Mouse (Mus musculus): Measurements from ENCODE around the gene Gm973. TPM values are rescaled to one million over a fixed set of nuclear protein-coding genes. Genes with fewer than 3 reads are reported as not detected.

Gm973 gene
- polyA plus RNA-seq, 2 experiments = 2.1 to 2.8 TPM

DNA sequence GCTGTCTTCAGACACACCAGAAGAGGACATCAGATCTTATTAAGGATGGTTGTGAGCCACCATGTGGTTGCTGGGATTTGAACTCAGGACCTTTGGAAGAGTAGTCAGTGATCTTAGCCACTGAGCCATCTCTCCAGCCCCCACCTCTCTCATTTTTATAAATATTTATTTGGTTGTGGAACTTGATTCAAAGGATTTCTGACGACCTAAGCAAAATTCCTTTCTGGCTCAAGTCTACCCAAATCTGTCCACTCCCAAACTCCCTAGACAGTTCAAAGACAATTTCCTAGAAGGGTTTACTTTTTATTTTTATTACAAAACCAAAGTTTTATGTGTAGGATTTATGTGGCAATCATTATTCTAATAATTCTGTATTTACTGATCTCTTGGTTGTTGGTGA, 73.2 kb downstream of the Gm973 start:
- WGBS = 45% methylated on average over 1 of the region's 1 CpGs
- Histone ChIP-seq H3K36me3 (ENCODE audit: control insufficient read depth, insufficient read depth, low read length) (no peaks in the 10 kb centered on the region), H3K27me3 (ENCODE audit: control insufficient read depth, insufficient read depth, low read length) (peaks cover 10% of the 10 kb centered on the region; the same call in 1 of the 2 replicates), H3K4me2 (replicated peaks; ENCODE audit: low read depth, low read length, severe bottlenecking) (no peak overlapping the region), H3K27ac (replicated peaks; ENCODE audit: low read depth, low read length) (no peak overlapping the region), H3K9ac (ENCODE audit: low read depth, low read length, severe bottlenecking) (no peak overlapping the region), H3K4me3 (replicated peaks; ENCODE audit: low read length) (no peak overlapping the region), H3K9me3 (ENCODE audit: control insufficient read depth, low read length) (no peaks in the 10 kb centered on the region), H3K4me1 (ENCODE audit: control insufficient read depth, insufficient read depth, low read length) (peaks cover 17% of the 10 kb centered on the region)
- ATAC-seq (ENCODE audit: low FRiP score, low read depth) = no peak
- no peak for DNase-seq (ENCODE audit: low spot score)
- no peak for TF ChIP-seq POLR2A (IDR thresholded peaks at IDR 0.05; ENCODE audit: borderline replicate concordance, extremely low read depth, insufficient read depth, insufficient read length)

DNA sequence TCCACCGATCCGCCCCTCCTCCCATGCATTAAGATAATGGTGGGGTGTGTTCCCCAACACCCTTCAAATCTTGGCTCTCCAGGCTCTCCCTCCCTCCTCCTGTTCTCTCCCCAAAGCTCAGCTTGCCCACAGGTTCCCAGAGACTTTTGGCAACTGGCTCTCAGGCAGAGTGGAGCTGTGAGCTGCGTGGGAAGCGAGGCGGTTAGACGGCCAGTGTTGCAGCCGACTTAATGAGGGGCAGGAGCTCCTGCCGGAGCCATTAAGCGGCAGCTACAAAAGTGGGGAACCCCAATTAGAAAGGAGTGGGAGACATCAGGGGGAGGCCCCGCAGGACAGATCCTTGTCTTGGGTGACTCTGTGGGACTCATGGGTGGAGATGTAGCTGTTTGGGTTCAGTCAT, 76.3 kb downstream of the Gm973 start:
- ATAC-seq (ENCODE audit: low FRiP score, low read depth) (no peak), DNase-seq (ENCODE audit: low spot score) (no peak)
- no peak overlapping the region for H3K4me3 ChIP-seq (replicated peaks; ENCODE audit: low read length)
- TF ChIP-seq POLR2A (IDR thresholded peaks at IDR 0.05; ENCODE audit: borderline replicate concordance, extremely low read depth, insufficient read depth, insufficient read length) = no peak
- WGBS = 9% methylated on average over 10 of the region's 10 CpGs
- H3K4me1 ChIP-seq (ENCODE audit: control insufficient read depth, insufficient read depth, low read length) = peaks cover 16% of the 10 kb centered on the region
- H3K27me3 ChIP-seq (ENCODE audit: control insufficient read depth, insufficient read depth, low read length) = peaks cover 10% of the 10 kb centered on the region; the same call in 1 of the 2 replicates
- no peaks in the 10 kb centered on the region for H3K9me3 ChIP-seq (ENCODE audit: control insufficient read depth, low read length)
- 0 out of 2 replicates have a peak overlapping the region, but pooled peaks have one; percentile 15 for H3K4me2 ChIP-seq (replicated peaks; ENCODE audit: low read depth, low read length, severe bottlenecking)
- H3K36me3 ChIP-seq (ENCODE audit: control insufficient read depth, insufficient read depth, low read length) = no peaks in the 10 kb centered on the region
- H3K9ac ChIP-seq (ENCODE audit: low read depth, low read length, severe bottlenecking) = no peak overlapping the region
- no peak overlapping the region for H3K27ac ChIP-seq (replicated peaks; ENCODE audit: low read depth, low read length)

DNA sequence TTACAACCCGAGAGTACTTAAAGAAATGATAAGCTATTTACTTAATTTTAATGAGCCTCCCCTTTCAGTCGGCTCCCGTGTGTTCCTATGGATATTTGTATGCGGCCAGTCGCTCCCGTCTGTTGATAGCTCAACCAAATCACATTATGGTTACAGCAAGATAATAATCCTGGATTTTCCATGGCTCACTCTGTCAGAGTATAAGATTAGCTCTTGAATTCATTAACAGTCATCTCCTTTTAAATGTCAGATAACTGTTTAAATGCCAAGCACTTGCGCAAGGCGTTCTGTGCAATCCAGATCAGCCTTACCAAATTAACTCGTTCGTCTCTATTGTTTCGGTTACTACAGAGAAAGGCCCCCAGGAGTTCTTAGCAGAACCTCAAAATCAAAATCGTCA, 76.8 kb downstream of the Gm973 start:
- Histone ChIP-seq H3K4me2 (replicated peaks; ENCODE audit: low read depth, low read length, severe bottlenecking) (0 out of 2 replicates have a peak overlapping the region, but pooled peaks have one; percentile 15), H3K4me1 (ENCODE audit: control insufficient read depth, insufficient read depth, low read length) (peaks cover 16% of the 10 kb centered on the region), H3K36me3 (ENCODE audit: control insufficient read depth, insufficient read depth, low read length) (no peaks in the 10 kb centered on the region), H3K27ac (replicated peaks; ENCODE audit: low read depth, low read length) (no peak overlapping the region), H3K9ac (ENCODE audit: low read depth, low read length, severe bottlenecking) (no peak overlapping the region), H3K9me3 (ENCODE audit: control insufficient read depth, low read length) (no peaks in the 10 kb centered on the region), H3K27me3 (ENCODE audit: control insufficient read depth, insufficient read depth, low read length) (peaks cover 10% of the 10 kb centered on the region; the same call in 1 of the 2 replicates), H3K4me3 (replicated peaks; ENCODE audit: low read length) (no peak overlapping the region)
- 24% methylated on average over 12 of the region's 12 CpGs for WGBS
- no peak for TF ChIP-seq POLR2A (IDR thresholded peaks at IDR 0.05; ENCODE audit: borderline replicate concordance, extremely low read depth, insufficient read depth, insufficient read length)
- ATAC-seq (ENCODE audit: low FRiP score, low read depth) = no peak
- DNase-seq (ENCODE audit: low spot score) = no peak

DNA sequence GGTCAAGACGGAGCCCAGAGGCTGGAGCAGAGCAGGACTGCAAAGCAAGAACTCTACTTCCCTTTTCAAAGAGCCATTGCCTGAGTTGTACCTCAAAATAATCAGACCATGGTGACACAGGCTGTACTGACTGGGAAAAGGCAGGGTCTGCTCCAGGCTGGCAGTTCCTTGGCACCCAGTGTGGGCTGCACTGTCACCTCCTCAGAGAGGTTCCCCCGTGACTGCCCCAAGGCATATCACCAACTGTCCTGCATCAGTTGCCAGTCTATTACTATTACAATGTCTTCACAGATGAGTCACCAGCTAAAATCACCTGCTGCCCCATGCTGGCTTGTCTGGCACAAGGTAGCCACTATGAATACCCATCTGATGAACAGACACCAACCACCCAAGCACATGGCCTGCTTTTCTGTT, 77.6 kb downstream of the Gm973 start:
- no peak for TF ChIP-seq POLR2A (IDR thresholded peaks at IDR 0.05; ENCODE audit: borderline replicate concordance, extremely low read depth, insufficient read depth, insufficient read length)
- H3K9ac ChIP-seq (ENCODE audit: low read depth, low read length, severe bottlenecking) = no peak overlapping the region
- WGBS = 62% methylated on average over 2 of the region's 2 CpGs
- DNase-seq (ENCODE audit: low spot score) (no peak), ATAC-seq (ENCODE audit: low FRiP score, low read depth) (no peak)
- H3K36me3 ChIP-seq (ENCODE audit: control insufficient read depth, insufficient read depth, low read length) = no peaks in the 10 kb centered on the region
- peaks cover 10% of the 10 kb centered on the region; the same call in 1 of the 2 replicates for H3K27me3 ChIP-seq (ENCODE audit: control insufficient read depth, insufficient read depth, low read length)
- no peaks in the 10 kb centered on the region for H3K9me3 ChIP-seq (ENCODE audit: control insufficient read depth, low read length)
- no peak overlapping the region for H3K27ac ChIP-seq (replicated peaks; ENCODE audit: low read depth, low read length)
- H3K4me1 ChIP-seq (ENCODE audit: control insufficient read depth, insufficient read depth, low read length) = peaks cover 16% of the 10 kb centered on the region
- no peak overlapping the region for H3K4me2 ChIP-seq (replicated peaks; ENCODE audit: low read depth, low read length, severe bottlenecking)
- no peak overlapping the region for H3K4me3 ChIP-seq (replicated peaks; ENCODE audit: low read length)

DNA sequence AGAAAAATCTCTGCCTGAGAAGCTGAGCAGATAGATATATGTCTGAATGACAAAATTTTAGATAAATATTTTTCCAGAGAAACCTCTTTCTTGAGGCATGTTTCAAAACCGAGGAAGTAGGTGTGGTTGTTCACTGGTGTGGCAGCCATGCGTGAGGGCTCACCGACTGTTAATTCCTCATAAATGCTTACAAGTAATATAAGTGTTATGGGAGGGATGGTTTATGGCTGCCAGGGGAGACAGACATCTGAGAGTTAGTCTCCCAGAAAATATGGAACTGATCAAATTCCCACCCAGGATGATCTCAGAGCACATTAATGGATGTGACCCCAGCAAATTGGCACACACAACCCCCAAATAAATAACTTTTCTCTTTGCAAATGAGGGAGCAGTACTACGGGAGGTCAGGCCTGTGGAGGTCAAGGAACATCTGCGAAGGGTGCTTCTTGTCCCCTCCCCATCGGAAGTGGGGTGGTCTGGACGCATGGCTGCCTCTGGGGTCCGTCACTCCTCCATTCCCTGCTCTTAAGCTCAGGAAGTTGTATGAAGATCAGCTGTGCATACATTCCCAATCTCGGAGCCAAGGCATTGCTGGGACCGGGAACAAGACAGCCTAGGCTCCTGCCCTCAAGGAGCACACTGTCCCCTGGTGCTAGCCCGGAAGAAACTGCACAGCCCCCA, 78.7 kb downstream of the Gm973 start:
- no peak overlapping the region for H3K9ac ChIP-seq (ENCODE audit: low read depth, low read length, severe bottlenecking)
- H3K27me3 ChIP-seq (ENCODE audit: control insufficient read depth, insufficient read depth, low read length) = peaks cover 10% of the 10 kb centered on the region; the same call in 1 of the 2 replicates
- no peak overlapping the region for H3K4me3 ChIP-seq (replicated peaks; ENCODE audit: low read length)
- no peak for ATAC-seq (ENCODE audit: low FRiP score, low read depth)
- 41% methylated on average over 11 of the region's 11 CpGs for WGBS
- no peak overlapping the region for H3K27ac ChIP-seq (replicated peaks; ENCODE audit: low read depth, low read length)
- TF ChIP-seq POLR2A (IDR thresholded peaks at IDR 0.05; ENCODE audit: borderline replicate concordance, extremely low read depth, insufficient read depth, insufficient read length) = no peak
- peaks cover 16% of the 10 kb centered on the region for H3K4me1 ChIP-seq (ENCODE audit: control insufficient read depth, insufficient read depth, low read length)
- H3K36me3 ChIP-seq (ENCODE audit: control insufficient read depth, insufficient read depth, low read length) = no peaks in the 10 kb centered on the region
- H3K4me2 ChIP-seq (replicated peaks; ENCODE audit: low read depth, low read length, severe bottlenecking) = no peak overlapping the region
- no peaks in the 10 kb centered on the region for H3K9me3 ChIP-seq (ENCODE audit: control insufficient read depth, low read length)
- DNase-seq (ENCODE audit: low spot score) = no peak
